Mouse (Mus musculus) brain, embryonic 14.5 days (tissue): ENCODE measurements around the gene Adamtsl4.

Experiments
- CTCF ChIP-seq: fragments of 200-500 bp; IDR thresholded peaks from 2 replicates; pipeline ENCODE4 v1.5.1; 2012; ENCODE audit warnings: inconsistent platforms, mild to moderate bottlenecking, moderate library complexity, borderline replicate concordance; ENCODE audit not compliant: insufficient read depth, insufficient read length; ENCODE audit errors: extremely low read depth
- POLR2A ChIP-seq: fragments of 200-500 bp; IDR thresholded peaks from 2 replicates; pipeline ENCODE4 v1.6.1; 2012; ENCODE audit warnings: mild to moderate bottlenecking, inconsistent platforms, borderline replicate concordance; ENCODE audit not compliant: poor library complexity, insufficient read depth, insufficient read length, severe bottlenecking; ENCODE audit errors: extremely low read depth

GRCm38 (mm10) chr3:95672461-95672860, 15.3 kb downstream of the Adamtsl4 start:
- TF ChIP-seq POLR2A: no peak
- TF ChIP-seq CTCF: no peak
